ENCODE assay signal across 8 mouse cellular contexts in genomic region chr4:134975261-134975928, GRCm38 (mm10). TPM values are rescaled to one million over a fixed set of nuclear protein-coding genes. Genes with fewer than 3 reads are reported as not detected.
DNase-seq lines count a peak whose midpoint lies in the region; ATAC-seq and TF ChIP-seq lines count a peak whose summit lies in the region.

No protein-coding gene starts in this region.

- no peak overlapping the region for H3K4me3 ChIP-seq in liver, adult 2 months (ENCODE audit: insufficient read depth, low read depth, low read length)
- H3K4me3 ChIP-seq in liver, embryonic 11.5 days (ENCODE audit: low read depth, low read length) = no peak overlapping the region
- H3K4me3 ChIP-seq in forebrain, embryonic 13.5 days = no peak overlapping the region
- H3K4me3 ChIP-seq in midbrain, embryonic 11.5 days (ENCODE audit: low read depth, low read length) = no peak overlapping the region

- peak; percentile 28; the same call in 1 of the 2 replicates for TF ChIP-seq CTCF in liver, adult 2 months (IDR thresholded peaks at IDR 0.05; ENCODE audit: low read depth, low read length)

- H3K4me1 ChIP-seq in liver, adult 2 months (ENCODE audit: control insufficient read depth, insufficient read depth, low read length) = no peaks in the 10 kb centered on the region
- H3K4me1 ChIP-seq in liver, embryonic 11.5 days (replicated peaks; ENCODE audit: control insufficient read depth, insufficient read depth, low read length) = no peaks in the 10 kb centered on the region
- peaks cover 8% of the 10 kb centered on the region; the same call in 1 of the 2 replicates for H3K4me1 ChIP-seq in forebrain, embryonic 13.5 days
- no peaks in the 10 kb centered on the region for H3K4me1 ChIP-seq in midbrain, embryonic 11.5 days (ENCODE audit: control insufficient read depth, insufficient read depth, low read length)

- no peak overlapping the region for H3K9ac ChIP-seq in liver, adult 2 months (ENCODE audit: low read depth, low read length)
- no peak overlapping the region for H3K9ac ChIP-seq in liver, embryonic 11.5 days (ENCODE audit: low read depth, low read length)
- no peak overlapping the region for H3K9ac ChIP-seq in forebrain, embryonic 13.5 days
- no peak overlapping the region for H3K9ac ChIP-seq in midbrain, embryonic 11.5 days (ENCODE audit: low read length)

- no peaks in the 10 kb centered on the region for H3K9me3 ChIP-seq in liver, embryonic 11.5 days (ENCODE audit: control insufficient read depth, low read length)
- H3K9me3 ChIP-seq in forebrain, embryonic 13.5 days (replicated peaks) = no peaks in the 10 kb centered on the region
- no peaks in the 10 kb centered on the region for H3K9me3 ChIP-seq in midbrain, embryonic 11.5 days (ENCODE audit: control insufficient read depth, low read length)

- no peaks in the 10 kb centered on the region for H3K27me3 ChIP-seq in liver, adult 2 months (ENCODE audit: control insufficient read depth, insufficient read depth, low read length)
- H3K27me3 ChIP-seq in liver, embryonic 11.5 days (replicated peaks; ENCODE audit: control insufficient read depth, insufficient read depth, low read length) = no peaks in the 10 kb centered on the region
- no peaks in the 10 kb centered on the region for H3K27me3 ChIP-seq in forebrain, embryonic 13.5 days
- H3K27me3 ChIP-seq in midbrain, embryonic 11.5 days (ENCODE audit: control insufficient read depth, insufficient read depth, low read length) = no peaks in the 10 kb centered on the region

- 47% methylated on average over 14 of the region's 14 CpGs for WGBS in liver, adult 2 months
- 52% methylated on average over 14 of the region's 14 CpGs for WGBS in liver, embryonic 11.5 days
- 16% methylated on average over 14 of the region's 14 CpGs for WGBS in forebrain, embryonic 13.5 days
- 29% methylated on average over 14 of the region's 14 CpGs for WGBS in midbrain, embryonic 11.5 days

- no peak overlapping the region for H3K27ac ChIP-seq in liver, adult 2 months (replicated peaks; ENCODE audit: insufficient read depth, low read depth, low read length)
- no peak overlapping the region for H3K27ac ChIP-seq in liver, embryonic 11.5 days (ENCODE audit: low read depth, low read length)
- H3K27ac ChIP-seq in forebrain, embryonic 13.5 days = peak overlapping the region; percentile 32
- H3K27ac ChIP-seq in midbrain, embryonic 11.5 days (ENCODE audit: low read depth, low read length) = no peak overlapping the region

- H3K36me3 ChIP-seq in liver, adult 2 months (ENCODE audit: control insufficient read depth, insufficient read depth, low read length) = no peaks in the 10 kb centered on the region
- H3K36me3 ChIP-seq in liver, embryonic 11.5 days (ENCODE audit: control insufficient read depth, insufficient read depth, low read length) = no peaks in the 10 kb centered on the region
- no peaks in the 10 kb centered on the region for H3K36me3 ChIP-seq in forebrain, embryonic 13.5 days (ENCODE audit: poor library complexity, severe bottlenecking)
- H3K36me3 ChIP-seq in midbrain, embryonic 11.5 days (ENCODE audit: control insufficient read depth, insufficient read depth, low read length) = no peaks in the 10 kb centered on the region

- H3K4me2 ChIP-seq in liver, embryonic 11.5 days = no peak overlapping the region
- peak overlapping the region; percentile 33 for H3K4me2 ChIP-seq in forebrain, embryonic 13.5 days
- H3K4me2 ChIP-seq in midbrain, embryonic 11.5 days = no peak overlapping the region

- ATAC-seq in liver, embryonic 11.5 days (replicated peaks; ENCODE audit: low FRiP score) = no peak
- ATAC-seq in forebrain, embryonic 13.5 days = peak; percentile 53; the same call in 1 of the 2 replicates
- ATAC-seq in midbrain, embryonic 11.5 days (ENCODE audit: low FRiP score) = no peak

- no peaks in the 10 kb centered on the region for H3K79me2 ChIP-seq in liver, adult 2 months (ENCODE audit: control insufficient read depth, insufficient read depth, low read length)

- no peak for DNase-seq in liver, adult 2 months (ENCODE audit: extremely low read depth, low read depth, low spot score)
- DNase-seq in liver, embryonic 11.5 days (ENCODE audit: low spot score) = no peak
- DNase-seq in R1 (ENCODE audit: low read depth, low spot score) = peak; percentile 69
- peak; percentile 91 for DNase-seq in midbrain, embryonic 11.5 days (ENCODE audit: low spot score, missing footprints)
- DNase-seq in ovary, postnatal 14 days (ENCODE audit: low spot score) = no peak
- no peak for DNase-seq in layer of hippocampus, adult 9-11 months
- no peak for DNase-seq in cerebellum, adult 9-10 months

- TF ChIP-seq POLR2A in liver, adult 2 months (IDR thresholded peaks at IDR 0.05; ENCODE audit: extremely low read depth, insufficient read depth, low read length) = no peak

RNA-seq across cellular contexts. Expression of gene Syf2, which starts 44.7 kb away (rescaled TPM):
- 34.4 and 48.0 TPM in 2 replicates for total RNA-seq in liver, adult 2 months (2014; rRNA removed)
- polyA plus RNA-seq in liver, adult 2 months (2012; rRNA removed) = 11.8 and 12.2 TPM in 2 replicates
- polyA plus RNA-seq in liver, embryonic 11.5 days (2014; fragmentation: Nextera tagmentation; extraction: Ambion mirVana) = 83.9 and 89.4 TPM in 2 replicates
- 74.8 and 79.1 TPM in 2 replicates for polyA plus RNA-seq in forebrain, embryonic 13.5 days (2015; fragmentation: Nextera tagmentation; extraction: Ambion mirVana)
- polyA plus RNA-seq in midbrain, embryonic 11.5 days (2014; fragmentation: Nextera tagmentation; extraction: Ambion mirVana) = 76.7 and 79.4 TPM in 2 replicates

RNA-seq across cellular contexts. Expression of gene Rsrp1, which starts 52.0 kb away (rescaled TPM):
- total RNA-seq in liver, adult 2 months (2014; rRNA removed) = 200 and 206 TPM in 2 replicates
- 345 and 403 TPM in 2 replicates for polyA plus RNA-seq in liver, adult 2 months (2012; rRNA removed)
- polyA plus RNA-seq in liver, embryonic 11.5 days (2014; fragmentation: Nextera tagmentation; extraction: Ambion mirVana) = 360 and 390 TPM in 2 replicates
- 474 and 488 TPM in 2 replicates for polyA plus RNA-seq in forebrain, embryonic 13.5 days (2015; fragmentation: Nextera tagmentation; extraction: Ambion mirVana)
- polyA plus RNA-seq in midbrain, embryonic 11.5 days (2014; fragmentation: Nextera tagmentation; extraction: Ambion mirVana) = 352 and 403 TPM in 2 replicates

Comparison
In these comparisons a context has a peak if more than half of its experiments do, and no peak if none do; other contexts are left out.
1. DNase-seq: peak in R1 (single experiment) and midbrain, embryonic 11.5 days (single experiment); none in liver, adult 2 months (single experiment), liver, embryonic 11.5 days (single experiment), ovary, postnatal 14 days (single experiment), layer of hippocampus, adult 9-11 months (single experiment) and cerebellum, adult 9-10 months (single experiment).